Mouse (Mus musculus) bone marrow, adult 2 months (tissue): ENCODE data around the gene Gm3020. TPM values are rescaled to one million over a fixed set of nuclear protein-coding genes. Genes with fewer than 3 reads are reported as not detected.
"Not testable (repeated sequence)": the region's sequence is repeated elsewhere in the genome, so short reads cannot be mapped to it uniquely, and the experiment has no call there.

Experiments
- H3K27ac ChIP-seq: fragments of 200-500 bp; 2 replicates; pipeline ENCODE4 v1.5.1; 2012; ENCODE audit warnings: low read depth, mild to moderate bottlenecking, control low read depth, inconsistent platforms, low read length; ENCODE audit not compliant: control insufficient read depth, poor library complexity, insufficient read depth
- H3K4me1 ChIP-seq: fragments of 200-500 bp; 2 replicates; pipeline ENCODE4 v1.6.1; 2011; ENCODE audit warnings: low read length; ENCODE audit not compliant: control insufficient read depth, insufficient read depth
- H3K4me3 ChIP-seq: fragments of 200-500 bp; replicated peaks from 2 replicates; pipeline ENCODE3; 2011; ENCODE audit warnings: mild to moderate bottlenecking, low read depth, low read length, control low read depth; ENCODE audit not compliant: control insufficient read depth
- WGBS: fragments of 180-500 bp; shearing (Covaris S2); methylation state at CpG from one replicate; pipeline ENCODE4 v1.1.7; 2018; 5-methylcytosine and 5-hydroxymethylcytosine counted together
- polyA plus RNA-seq: library from polyadenylated mRNA; stranded (reverse); fragments of >200 nt; gene quantifications from 2 replicates; pipeline ENCODE4 v1.2.4, GENCODE M21; 2011; ENCODE audit warnings: low replicate concordance; ENCODE audit not compliant: missing spikeins, insufficient read depth, insufficient read length

Gene Gm3020
- not detected in 2 replicates for polyA plus RNA-seq

- H3K4me3 ChIP-seq, H3K27ac ChIP-seq, H3K4me1 ChIP-seq: not testable (repeated sequence)
- WGBS = no CpG with 5 or more reads among the region's 32 CpGs
Measured at GRCm38 (mm10) chr14:3651730-3652129, at the start of gene Gm3020. Gene Gm3020, plus strand, starts transcription at chr14:3652030.

GRCm38 (mm10) chr14:3634212-3634611, 17.6 kb upstream of the Gm3020 start, which contains the start of gene Gm3012:
Gene Gm3012, plus strand, starts transcription at chr14:3634512.
- H3K27ac ChIP-seq, H3K4me1 ChIP-seq, H3K4me3 ChIP-seq: not testable (repeated sequence)
- no CpG with 5 or more reads among the region's 2 CpGs for WGBS

GRCm38 (mm10) chr14:3688483-3688882, 36.7 kb downstream of the Gm3020 start, which contains the start of gene Gm3043:
Gene Gm3043, plus strand, starts transcription at chr14:3688783.
- not testable (repeated sequence) for H3K4me3 ChIP-seq, H3K4me1 ChIP-seq
- WGBS = no CpG with 5 or more reads among the region's 3 CpGs

More at GRCm38 (mm10) chr14:3688483-3688882, 36.7 kb downstream of the Gm3020 start, which contains the start of gene Gm3043:
- not testable (repeated sequence) for H3K27ac ChIP-seq

Other genes starting within 250 kb of the Gm3020 start
- not detected in 2 replicates for gene Gm10409, start 239.4 kb upstream of the Gm3020 start, polyA plus RNA-seq
- gene Gm3005, start 223.9 kb upstream of the Gm3020 start, polyA plus RNA-seq = not detected in 2 replicates
- gene Gm10408, start 202.7 kb upstream of the Gm3020 start, polyA plus RNA-seq = not detected in 2 replicates
- not detected in 2 replicates for gene Gm3012, start 17.5 kb upstream of the Gm3020 start, polyA plus RNA-seq
- not detected in 2 replicates for gene Gm3043, start 36.8 kb downstream of the Gm3020 start, polyA plus RNA-seq
- gene Gm3002, start 158.0 kb downstream of the Gm3020 start, polyA plus RNA-seq = not detected in 2 replicates
- not detected in 2 replicates for gene Gm3033, start 194.2 kb downstream of the Gm3020 start, polyA plus RNA-seq
- gene Gm2916, start 232.1 kb downstream of the Gm3020 start, polyA plus RNA-seq = not detected in 2 replicates